Mouse (Mus musculus) lung, adult 2 months (tissue): ENCODE data around the gene Tns3. TPM values are rescaled to one million over a fixed set of nuclear protein-coding genes. Genes with fewer than 3 reads are reported as not detected.

Source experiments
- DNase-seq: peaks from one replicate; pipeline ENCODE4 v3.0.0; 2022
- H3K4me1 ChIP-seq: fragments of 200-500 bp; 2 replicates; pipeline ENCODE4 v1.6.1; 2011; ENCODE audit warnings: low read length; ENCODE audit not compliant: control insufficient read depth, insufficient read depth
- H3K4me3 ChIP-seq: fragments of 200-500 bp; replicated peaks from 2 replicates; pipeline ENCODE3; 2011; ENCODE audit warnings: low read depth, mild to moderate bottlenecking, control low read depth, low read length; ENCODE audit errors: extremely low read depth
- CTCF ChIP-seq: fragments of 200-500 bp; IDR thresholded peaks from 2 replicates; pipeline ENCODE4 v1.5.1; 2011; ENCODE audit warnings: mild to moderate bottlenecking, low read length, control low read depth; ENCODE audit not compliant: insufficient read depth
- POLR2A ChIP-seq: fragments of 200-500 bp; IDR thresholded peaks from 2 replicates; pipeline ENCODE4 v1.6.1; 2011; ENCODE audit warnings: low read depth, mild to moderate bottlenecking, control low read depth, low read length, borderline replicate concordance; ENCODE audit errors: extremely low read depth
- WGBS: fragments of 180-500 bp; shearing (Covaris S2); methylation state at CpG from one replicate; pipeline ENCODE4 v1.1.7; 2018; 5-methylcytosine and 5-hydroxymethylcytosine counted together
- polyA plus RNA-seq: library from polyadenylated mRNA; depleted of rRNA; stranded (reverse); fragments of >200 nt; gene quantifications from 2 replicates; pipeline ENCODE4 v1.2.3, GENCODE M21; 2012

The Tns3 gene
- polyA plus RNA-seq, 1 experiment = 160 TPM

DNA sequence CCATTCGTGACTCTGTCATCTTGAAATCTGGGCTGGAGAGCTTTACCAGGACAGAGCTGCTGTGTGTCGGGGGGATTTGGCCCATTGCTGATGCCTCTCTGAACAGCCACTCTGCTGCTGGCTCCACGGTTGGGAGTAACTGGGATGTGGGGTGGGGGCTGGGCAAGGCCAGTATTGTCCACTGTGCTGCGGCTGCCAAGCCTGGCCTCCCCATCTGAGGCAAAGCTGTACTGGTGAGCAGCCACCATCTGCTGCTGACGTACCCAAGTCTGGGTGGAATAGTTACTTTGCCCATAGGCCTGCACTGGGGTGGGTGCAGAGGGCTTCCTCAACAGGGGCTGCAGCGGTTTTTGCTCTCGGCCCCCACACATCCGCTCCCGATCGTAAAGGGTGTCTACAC is 172.0 kb downstream of the Tns3 start:
- no peak for TF ChIP-seq POLR2A
- no peak for TF ChIP-seq CTCF
- no peak overlapping the region for H3K4me3 ChIP-seq
- no peak for DNase-seq
- peaks cover 13% of the 10 kb centered on the region for H3K4me1 ChIP-seq
- WGBS = 88% methylated on average over 10 of the region's 10 CpGs

DNA sequence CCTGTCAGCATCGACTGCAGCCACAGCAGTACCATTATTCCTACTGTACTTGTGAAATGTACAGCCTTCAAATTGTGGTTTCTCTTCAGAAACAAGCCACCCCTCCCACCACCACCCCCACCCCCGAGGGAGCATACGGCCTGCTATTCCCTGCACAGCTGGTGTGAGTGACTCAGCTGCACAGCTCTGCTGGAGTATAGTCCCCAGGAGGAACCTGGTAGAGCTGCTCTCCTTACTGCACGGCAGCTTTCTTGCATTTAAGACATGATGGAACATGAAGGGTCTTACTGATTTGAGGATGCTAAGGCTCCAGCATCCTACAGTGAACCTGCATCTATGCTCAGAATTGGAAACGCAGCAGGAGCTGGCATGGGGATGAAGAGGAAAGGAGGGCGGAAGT is 176.1 kb downstream of the Tns3 start:
- DNase-seq = no peak
- Histone ChIP-seq H3K4me3 (no peak overlapping the region), H3K4me1 (peaks cover 4% of the 10 kb centered on the region)
- TF ChIP-seq CTCF (no peak), POLR2A (no peak)
- WGBS = 62% methylated on average over 6 of the region's 6 CpGs

DNA sequence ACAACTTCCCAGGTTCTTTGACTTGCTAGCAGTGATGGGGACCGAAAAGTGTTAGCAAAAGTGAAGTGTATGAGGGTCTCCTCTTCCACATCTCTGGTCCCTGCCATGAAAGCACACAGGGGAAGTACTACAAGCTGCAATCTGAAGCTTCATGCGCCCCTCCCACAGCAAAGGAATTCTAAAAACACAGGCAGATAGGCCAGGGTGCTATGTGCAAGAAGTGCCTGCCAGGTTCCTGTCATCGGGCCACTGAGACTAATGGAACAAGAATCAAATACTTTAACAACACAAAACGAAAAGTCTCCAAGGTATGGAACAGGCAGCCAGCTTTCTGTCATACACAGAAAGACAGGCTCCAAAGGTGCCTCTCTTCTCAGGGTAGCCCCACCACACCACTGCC is 177.8 kb downstream of the Tns3 start:
- no peak overlapping the region for H3K4me3 ChIP-seq
- DNase-seq = no peak
- no peak for TF ChIP-seq CTCF
- no peak for TF ChIP-seq POLR2A
- WGBS = 61% methylated on average over 4 of the region's 4 CpGs
- H3K4me1 ChIP-seq = peaks cover 15% of the 10 kb centered on the region

DNA sequence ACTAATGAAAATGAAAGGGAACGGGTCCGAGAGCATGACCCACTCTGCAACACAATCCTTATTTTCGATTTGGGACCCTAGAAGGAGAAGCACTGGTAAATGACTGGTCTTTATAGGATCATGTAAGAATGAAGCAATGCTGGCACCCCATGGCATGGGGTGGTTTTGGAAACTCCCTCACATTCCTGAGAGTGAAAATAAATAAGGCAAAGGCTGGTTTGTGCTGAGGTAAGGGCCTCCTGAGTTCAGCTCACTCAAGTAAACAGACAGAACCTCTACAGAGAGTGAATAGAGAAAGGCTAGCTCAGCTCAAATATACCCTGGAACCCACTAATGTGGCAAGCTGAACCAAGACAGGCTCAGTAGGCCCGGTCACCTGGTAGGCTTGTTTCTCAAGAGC is 179.8 kb downstream of the Tns3 start:
- TF ChIP-seq POLR2A = no peak
- TF ChIP-seq CTCF = no peak
- peaks cover 16% of the 10 kb centered on the region for H3K4me1 ChIP-seq
- no peak overlapping the region for H3K4me3 ChIP-seq
- 74% methylated on average over 4 of the region's 4 CpGs for WGBS
- DNase-seq = no peak

DNA sequence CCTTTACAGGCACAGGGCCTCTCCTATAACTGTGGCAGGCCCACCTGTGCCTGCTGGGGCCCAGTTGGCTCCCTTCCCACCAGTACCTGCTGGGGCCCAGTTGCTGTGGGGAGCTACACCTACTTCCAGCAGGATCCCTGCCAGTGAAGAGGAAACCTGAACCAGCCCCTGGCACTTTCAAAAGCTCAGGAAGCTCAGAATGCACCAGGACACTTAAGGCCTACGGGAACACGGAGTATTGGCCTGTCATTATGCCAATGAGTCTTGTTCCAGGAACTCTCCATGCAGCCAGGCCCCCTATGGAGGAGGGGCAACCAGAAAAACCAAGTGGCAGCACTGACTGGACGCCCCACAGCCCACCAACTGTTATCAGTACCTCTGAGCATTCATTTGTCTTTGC is 181.6 kb downstream of the Tns3 start:
- no peak for DNase-seq
- TF ChIP-seq CTCF = no peak
- TF ChIP-seq POLR2A = no peak

GRCm38 (mm10) chr11:8481962-8482361 is 182.4 kb downstream of the Tns3 start:
- no peak for DNase-seq
- H3K4me3 ChIP-seq = no peak overlapping the region
- peaks cover 16% of the 10 kb centered on the region for H3K4me1 ChIP-seq
- TF ChIP-seq CTCF (no peak), POLR2A (no peak)
- WGBS = 49% methylated on average over 5 of the region's 5 CpGs

More for the DNA sequence above, 181.6 kb downstream of the Tns3 start:
- H3K4me3 ChIP-seq = no peak overlapping the region
- peaks cover 16% of the 10 kb centered on the region for H3K4me1 ChIP-seq
- WGBS = 33% methylated on average over 3 of the region's 3 CpGs

- Histone ChIP-seq H3K4me3 (no peak overlapping the region), H3K4me1 (peaks cover 16% of the 10 kb centered on the region)
- no peak for DNase-seq
- 62% methylated on average over 6 of the region's 6 CpGs for WGBS
- TF ChIP-seq POLR2A = no peak
These were observed 182.8 kb downstream of the Tns3 start for GRCm38 (mm10) chr11:8481529-8481928.

GRCm38 (mm10) chr11:8479858-8480257 is 184.5 kb downstream of the Tns3 start:
- DNase-seq = no peak
- Histone ChIP-seq H3K4me1 (peaks cover 16% of the 10 kb centered on the region), H3K4me3 (no peak overlapping the region)
- TF ChIP-seq CTCF (no peak), POLR2A (no peak)
- 65% methylated on average over 2 of the region's 2 CpGs for WGBS

GRCm38 (mm10) chr11:8479313-8479712 is 185.0 kb downstream of the Tns3 start:
- no peak for DNase-seq
- no peak for TF ChIP-seq POLR2A
- no peak for TF ChIP-seq CTCF
- Histone ChIP-seq H3K4me1 (peaks cover 14% of the 10 kb centered on the region), H3K4me3 (no peak overlapping the region)
- WGBS = 82% methylated on average over 7 of the region's 7 CpGs

DNA sequence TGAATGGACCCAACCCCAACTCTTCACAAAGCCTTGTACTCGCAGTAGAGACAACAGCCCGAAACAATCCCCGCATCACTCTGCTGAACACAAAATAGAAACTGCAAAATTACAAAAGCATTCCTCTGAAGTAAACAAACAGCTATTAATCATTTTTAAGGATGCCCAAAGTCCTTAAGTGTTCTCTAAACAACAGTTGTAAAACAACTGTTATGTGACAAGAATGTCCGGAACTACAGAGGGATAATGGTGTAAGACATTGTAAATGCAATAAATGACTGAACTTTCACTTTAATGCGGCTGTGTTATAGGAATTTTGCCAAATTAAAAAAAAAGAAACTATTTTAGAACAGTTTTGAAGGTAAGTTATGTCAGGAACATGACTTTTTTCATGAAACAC is 190.7 kb downstream of the Tns3 start:
- no peak for DNase-seq
- Histone ChIP-seq H3K4me1 (peaks cover 10% of the 10 kb centered on the region), H3K4me3 (no peak overlapping the region)
- WGBS = 63% methylated on average over 5 of the region's 5 CpGs
- TF ChIP-seq CTCF (no peak), POLR2A (no peak)

DNA sequence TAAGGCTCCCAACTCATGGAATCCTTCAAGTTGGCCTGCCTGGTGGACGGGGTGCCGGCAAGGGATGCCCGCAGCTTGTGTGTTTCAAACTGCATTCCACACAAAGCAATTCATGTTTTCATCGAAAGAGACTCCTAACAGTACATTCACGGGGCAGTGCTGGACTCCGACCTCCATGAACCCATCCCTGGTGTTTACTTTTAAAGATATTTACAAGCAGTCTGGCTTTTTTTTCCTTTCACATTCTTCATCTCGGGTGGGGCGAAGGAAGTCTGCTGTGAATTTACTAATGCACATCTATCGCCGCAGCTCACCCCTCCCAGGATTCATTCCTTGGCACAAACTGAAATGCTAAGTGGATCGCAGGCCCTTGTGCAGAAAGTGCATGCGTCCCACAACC is 191.9 kb downstream of the Tns3 start:
- TF ChIP-seq POLR2A (no peak), CTCF (no peak)
- WGBS = 39% methylated on average over 12 of the region's 12 CpGs
- Histone ChIP-seq H3K4me3 (no peak overlapping the region), H3K4me1 (peaks cover 10% of the 10 kb centered on the region)
- DNase-seq = no peak

DNA sequence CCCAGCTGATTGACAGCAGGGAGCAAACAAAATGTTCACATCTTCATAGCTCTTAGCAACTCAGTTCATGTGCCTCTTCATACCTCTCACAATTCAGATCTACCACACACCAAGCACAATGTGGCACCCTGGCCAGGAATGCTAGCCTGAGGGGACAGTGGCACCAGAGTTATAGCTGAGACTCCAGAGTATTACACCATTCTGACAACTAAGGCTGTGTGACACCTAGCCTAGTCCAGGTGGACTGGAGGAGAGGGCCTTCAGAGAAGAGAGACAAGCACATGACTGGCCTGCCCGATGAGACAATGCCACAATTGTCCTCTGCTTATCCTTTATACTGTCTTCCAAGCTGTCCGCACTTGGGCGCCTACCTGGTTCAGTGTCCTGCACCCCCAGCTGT is 192.8 kb downstream of the Tns3 start:
- H3K4me3 ChIP-seq = no peak overlapping the region
- DNase-seq = no peak
- 93% methylated on average over 3 of the region's 3 CpGs for WGBS

More for the DNA sequence above, 192.8 kb downstream of the Tns3 start:
- no peak for TF ChIP-seq POLR2A
- TF ChIP-seq CTCF = no peak
- peaks cover 16% of the 10 kb centered on the region for H3K4me1 ChIP-seq
